Mouse (Mus musculus): Measurements from ENCODE around the gene Foxr1. TPM values are rescaled to one million over a fixed set of nuclear protein-coding genes. Genes with fewer than 3 reads are reported as not detected.
"Not testable (repeated sequence)": the region's sequence is repeated elsewhere in the genome, so short reads cannot be mapped to it uniquely, and the experiment has no call there.

Gene Foxr1
- total RNA-seq, 2 experiments from 2014 or later = not detected

GRCm38 (mm10) chr9:44417156-44417891 is 23.6 kb downstream of the Foxr1 start:
- ATAC-seq (replicated peaks; ENCODE audit: poor library complexity) = no peak

GRCm38 (mm10) chr9:44412781-44413180 is 28.2 kb downstream of the Foxr1 start:
- no peak for ATAC-seq (replicated peaks; ENCODE audit: poor library complexity)

- 0 out of 2 replicates have a peak, but pooled peaks have one; percentile 8 for ATAC-seq (replicated peaks; ENCODE audit: poor library complexity)
Measured at GRCm38 (mm10) chr9:44412306-44412705, 28.6 kb downstream of the Foxr1 start.

- no peak for ATAC-seq (replicated peaks; ENCODE audit: poor library complexity)
Measured at GRCm38 (mm10) chr9:44411601-44412130, 29.3 kb downstream of the Foxr1 start.

GRCm38 (mm10) chr9:44410647-44411336 is 30.1 kb downstream of the Foxr1 start:
- no peak for ATAC-seq (replicated peaks; ENCODE audit: poor library complexity)

GRCm38 (mm10) chr9:44408693-44409092 is 32.2 kb downstream of the Foxr1 start:
- ATAC-seq (replicated peaks; ENCODE audit: poor library complexity) = not testable (repeated sequence)

- ATAC-seq (replicated peaks; ENCODE audit: poor library complexity) = no peak
Measured at GRCm38 (mm10) chr9:44407752-44408097, 33.2 kb downstream of the Foxr1 start.

GRCm38 (mm10) chr9:44406906-44407751 is 33.8 kb downstream of the Foxr1 start, which contains the start of the genes Rps25 and Trappc4:
Gene Rps25, plus strand, starts transcription at chr9:44407139.
Gene Trappc4, minus strand, starts transcription at chr9:44407600.
- peak; percentile 85 for ATAC-seq (replicated peaks; ENCODE audit: poor library complexity)

GRCm38 (mm10) chr9:44405011-44405410 is 35.9 kb downstream of the Foxr1 start:
- ATAC-seq (replicated peaks; ENCODE audit: poor library complexity) = no peak

GRCm38 (mm10) chr9:44401081-44401480 is 39.9 kb downstream of the Foxr1 start:
- ATAC-seq (replicated peaks; ENCODE audit: poor library complexity) = no peak

GRCm38 (mm10) chr9:44399795-44400114 is 41.2 kb downstream of the Foxr1 start:
- no peak for ATAC-seq (replicated peaks; ENCODE audit: poor library complexity)

GRCm38 (mm10) chr9:44399114-44399794 is 41.7 kb downstream of the Foxr1 start:
- no peak for ATAC-seq (replicated peaks; ENCODE audit: poor library complexity)

GRCm38 (mm10) chr9:44398551-44398950 is 42.4 kb downstream of the Foxr1 start:
- no peak for ATAC-seq (replicated peaks; ENCODE audit: poor library complexity)

GRCm38 (mm10) chr9:44398087-44398486 is 42.8 kb downstream of the Foxr1 start:
- no peak for ATAC-seq (replicated peaks; ENCODE audit: poor library complexity)

GRCm38 (mm10) chr9:44396684-44397411 is 44.1 kb downstream of the Foxr1 start, which contains the start of gene Slc37a4:
Gene Slc37a4, plus strand, starts transcription at chr9:44396852.
- ATAC-seq (replicated peaks; ENCODE audit: poor library complexity) = peak; percentile 98

GRCm38 (mm10) chr9:44391466-44391865 is 49.5 kb downstream of the Foxr1 start:
- peak; percentile 76 for ATAC-seq (replicated peaks; ENCODE audit: poor library complexity)

- peak; percentile 88 for ATAC-seq (replicated peaks; ENCODE audit: poor library complexity)
Measured at GRCm38 (mm10) chr9:44389273-44389672, 51.7 kb downstream of the Foxr1 start.

- ATAC-seq (replicated peaks; ENCODE audit: poor library complexity) = no peak
Measured at GRCm38 (mm10) chr9:44387221-44387620, 53.7 kb downstream of the Foxr1 start.

GRCm38 (mm10) chr9:44384596-44384995 is 56.3 kb downstream of the Foxr1 start:
- ATAC-seq (replicated peaks; ENCODE audit: poor library complexity) = no peak

Measured in megakaryocyte progenitor cell, adult 5-6 weeks (primary cell).